Mouse (Mus musculus) lung, embryonic 14.5 days (tissue): ENCODE results near the gene Myrfl. TPM values are rescaled to one million over a fixed set of nuclear protein-coding genes. Genes with fewer than 3 reads are reported as not detected.

Experiments
- ATAC-seq: fragments of 200-750 bp; cut with Nextera tagmentation; 2 replicates; pipeline ENCODE4 v1.8.0; 2017; ENCODE audit warnings: mild to moderate bottlenecking, moderate TSS enrichment, moderate library complexity; ENCODE audit not compliant: insufficient read depth
- DNase-seq: peaks from one replicate; pipeline ENCODE4 v3.0.0-alpha.2; 2015
- H3K27ac ChIP-seq: fragments of 300-500 bp; sonication (generic); 2 replicates; pipeline ENCODE4 v1.5.1; 2014; ENCODE audit warnings: low read depth, mild to moderate bottlenecking, moderate library complexity
- H3K27me3 ChIP-seq: fragments of 300-500 bp; sonication (generic); 2 replicates; pipeline ENCODE4 v1.6.1; 2014; ENCODE audit warnings: low read length, control low read depth; ENCODE audit not compliant: insufficient read depth
- H3K36me3 ChIP-seq: fragments of 300-500 bp; sonication (generic); 2 replicates; pipeline ENCODE4 v1.6.1; 2014; ENCODE audit warnings: control low read depth; ENCODE audit not compliant: insufficient read depth
- H3K4me1 ChIP-seq: fragments of 300-500 bp; sonication (generic); 2 replicates; pipeline ENCODE4 v1.6.1; 2014; ENCODE audit warnings: antibody characterized with exemption, control low read depth; ENCODE audit not compliant: insufficient read depth
- H3K4me2 ChIP-seq: fragments of 300-500 bp; sonication (generic); 2 replicates; pipeline ENCODE4 v1.6.1; 2014; ENCODE audit warnings: mild to moderate bottlenecking
- H3K4me3 ChIP-seq: fragments of 300-500 bp; sonication (generic); 2 replicates; pipeline ENCODE4 v1.5.1; 2014; ENCODE audit warnings: low read depth, low read length
- H3K9ac ChIP-seq: fragments of 300-500 bp; sonication (generic); 2 replicates; pipeline ENCODE4 v1.6.1; 2014
- H3K9me3 ChIP-seq: fragments of 300-500 bp; sonication (generic); 2 replicates; pipeline ENCODE4 v1.6.1; 2016; ENCODE audit warnings: low read depth, low read length, control low read depth
- CTCF ChIP-seq: IDR thresholded peaks from 2 replicates; pipeline ENCODE4 v1.5.1; 2016; ENCODE audit warnings: antibody characterized with exemption, low read depth
- WGBS: fragments of 180-500 bp; shearing (Covaris S2); extraction: QIAGEN DNeasy Blood & Tissue Kit; methylation state at CpG from one replicate; pipeline ENCODE4 v1.1.7; 2014; 5-methylcytosine and 5-hydroxymethylcytosine counted together
- polyA plus RNA-seq: library from polyadenylated mRNA; unstranded; fragments of >200 nt; fragmentation: Nextera tagmentation; extraction: Ambion mirVana; gene quantifications from 2 replicates; pipeline ENCODE4 v1.2.1, GENCODE M21; 2014

Myrfl gene
- polyA plus RNA-seq, 1 experiment from 2014 or later, result not detected

DNA sequence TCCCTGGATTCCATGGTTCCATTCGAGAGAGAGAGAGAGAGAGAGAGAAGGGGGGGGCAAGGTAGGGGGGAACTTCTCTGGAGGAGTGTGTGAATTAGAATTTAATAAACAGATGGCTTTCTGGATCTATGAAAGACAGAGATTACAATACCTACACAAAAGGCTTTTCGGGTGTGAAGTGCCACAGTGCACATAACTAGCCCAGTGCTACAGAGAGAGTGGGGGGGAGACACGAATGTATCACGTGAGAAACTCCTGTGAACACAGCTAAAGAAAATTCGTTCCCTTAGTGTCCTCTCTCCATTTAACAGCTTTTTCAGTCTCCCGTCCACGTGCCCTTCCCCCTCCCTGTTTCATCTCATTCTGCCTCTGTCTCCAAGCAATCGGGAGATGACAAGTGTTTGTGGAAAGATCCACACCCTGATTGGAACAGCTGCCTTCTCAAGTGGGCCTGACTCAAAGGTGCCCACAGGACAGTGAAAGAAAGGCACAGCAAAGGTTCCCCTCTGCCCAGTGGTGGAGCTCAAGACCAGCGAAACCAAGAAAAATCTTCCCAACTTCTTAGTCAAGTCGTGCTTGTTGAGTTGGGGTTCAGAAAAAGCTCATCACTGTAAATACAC lies 166.6 kb downstream of the Myrfl start:
- Histone ChIP-seq H3K4me2 (no peak overlapping the region), H3K4me1 (peaks cover 6% of the 10 kb centered on the region; the same call in 1 of the 2 replicates), H3K27ac (no peak overlapping the region), H3K9me3 (no peaks in the 10 kb centered on the region), H3K27me3 (no peaks in the 10 kb centered on the region), H3K36me3 (no peaks in the 10 kb centered on the region), H3K4me3 (no peak overlapping the region), H3K9ac (no peak overlapping the region)
- 49% methylated on average over 10 of the region's 10 CpGs for WGBS
- no peak for ATAC-seq
- DNase-seq, result no peak
- no peak for TF ChIP-seq CTCF

DNA sequence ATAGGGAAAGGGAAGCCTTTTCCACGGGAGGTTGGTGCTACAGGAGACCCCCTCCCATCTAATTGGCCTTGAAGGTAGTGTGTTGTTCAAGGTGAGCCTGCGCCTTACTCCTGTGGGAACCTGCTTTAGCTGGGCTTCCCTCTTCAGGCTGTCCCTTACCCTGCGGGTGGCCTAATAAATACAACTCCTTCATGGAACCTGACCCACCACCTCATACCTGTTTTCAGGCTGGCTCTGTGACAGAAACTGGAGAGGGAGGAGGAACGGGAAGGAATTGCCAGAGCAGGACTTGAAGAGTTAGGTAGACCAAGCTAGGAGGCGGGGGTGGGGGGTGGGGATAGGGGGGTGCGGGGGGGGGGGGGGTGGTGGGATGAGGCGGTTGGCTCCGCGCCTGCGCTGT lies 167.9 kb downstream of the Myrfl start:
- no peak for TF ChIP-seq CTCF
- Histone ChIP-seq H3K9me3 (no peaks in the 10 kb centered on the region), H3K36me3 (no peaks in the 10 kb centered on the region), H3K27ac (no peak overlapping the region), H3K4me2 (no peak overlapping the region), H3K9ac (no peak overlapping the region), H3K4me3 (no peak overlapping the region), H3K27me3 (no peaks in the 10 kb centered on the region), H3K4me1 (peaks cover 6% of the 10 kb centered on the region; the same call in 1 of the 2 replicates)
- DNase-seq, result peak; percentile 23
- WGBS, result 47% methylated on average over 10 of the region's 10 CpGs
- ATAC-seq, result peak; percentile 57; the same call in 1 of the 2 replicates

DNA sequence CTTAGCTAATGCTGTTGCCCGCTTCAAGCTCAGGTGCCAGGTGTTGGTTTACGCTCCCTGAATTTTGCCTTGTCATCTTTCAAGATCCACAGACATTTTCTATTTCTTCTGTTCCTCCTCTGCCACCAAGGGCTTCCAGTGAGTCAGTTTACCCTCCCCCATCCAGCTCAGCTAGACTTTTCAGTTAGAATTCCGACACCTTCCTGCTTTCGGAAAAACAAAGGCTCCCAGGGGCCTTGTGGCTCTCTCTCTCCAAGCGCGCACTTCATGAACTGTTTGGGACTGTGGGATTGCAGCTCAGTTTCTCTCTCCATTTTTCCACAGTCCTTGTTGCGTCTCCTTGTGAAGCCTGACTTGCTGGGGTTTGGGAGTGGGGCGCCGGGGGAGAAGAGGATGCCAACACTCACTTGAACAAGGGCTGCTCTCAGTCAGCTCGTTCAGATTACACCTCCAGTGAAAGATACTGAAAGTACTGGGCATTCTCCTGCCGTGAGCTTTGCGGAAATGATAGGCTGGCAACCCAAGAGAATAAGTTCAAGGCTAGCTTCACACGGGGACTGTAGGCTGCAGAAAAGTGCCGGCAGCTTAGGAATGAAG lies 168.9 kb downstream of the Myrfl start:
- Histone ChIP-seq H3K4me2 (peak overlapping the region; percentile 51), H3K4me3 (peak overlapping the region; percentile 8; the same call in 1 of the 2 replicates), H3K9me3 (no peaks in the 10 kb centered on the region), H3K4me1 (peaks cover 6% of the 10 kb centered on the region; the same call in 1 of the 2 replicates), H3K27me3 (no peaks in the 10 kb centered on the region), H3K27ac (0 out of 2 replicates have a peak overlapping the region, but pooled peaks have one; percentile 36), H3K9ac (peak overlapping the region; percentile 40), H3K36me3 (no peaks in the 10 kb centered on the region)
- ATAC-seq (0 out of 2 replicates have a peak, but pooled peaks have one; percentile 20), DNase-seq (peak; percentile 53)
- no peak for TF ChIP-seq CTCF
- WGBS, result 18% methylated on average over 14 of the region's 14 CpGs

Other genes starting within 250 kb of the Myrfl start
- 30.1 TPM in 2 replicates for gene Rab3ip, start 53.9 kb upstream of the Myrfl start, polyA plus RNA-seq
- gene Gm10271, start 75.7 kb upstream of the Myrfl start, polyA plus RNA-seq, result not detected in 2 replicates
- 0.11 and 0.39 TPM in 2 replicates for gene Best3, start 89.4 kb upstream of the Myrfl start, polyA plus RNA-seq
- 0.17 and 0.47 TPM in 2 replicates for gene Lrrc10, start 148.4 kb upstream of the Myrfl start, polyA plus RNA-seq
- 274 and 283 TPM in 2 replicates for gene Cct2, start 166.9 kb upstream of the Myrfl start, polyA plus RNA-seq